Mouse (Mus musculus): ENCODE data around the gene Dstyk. TPM values are rescaled to one million over a fixed set of nuclear protein-coding genes. Genes with fewer than 3 reads are reported as not detected.

The Dstyk gene
- 9.1 TPM for polyA plus RNA-seq (2017; shearing (Covaris generic))

GRCm38 (mm10) chr1:132417319-132418251, at the start of gene Dstyk:
Gene Dstyk (plus strand): TSS chr1:132417555.

GRCm38 (mm10) chr1:132390691-132391579, 26.4 kb upstream of the Dstyk start, which contains the start of gene Tmcc2:
Gene Tmcc2 (minus strand): TSS chr1:132391281.

GRCm38 (mm10) chr1:132476928-132477691, 59.8 kb downstream of the Dstyk start, which contains the start of gene Rbbp5:
Gene Rbbp5 (plus strand): TSS chr1:132477365.

GRCm38 (mm10) chr1:132506058-132506457, 88.7 kb downstream of the Dstyk start, which contains the start of gene Tmem81:
Gene Tmem81 (plus strand): TSS chr1:132506230.

Other genes with a start within 250 kb of the Dstyk start
- gene Lemd1, start 226.1 kb upstream of the Dstyk start, polyA plus RNA-seq (2017; shearing (Covaris generic)) = not detected
- not detected for gene AC124108.1, start 226.1 kb upstream of the Dstyk start, polyA plus RNA-seq (2017; shearing (Covaris generic))
- gene Gm10188, start 187.8 kb upstream of the Dstyk start, polyA plus RNA-seq (2017; shearing (Covaris generic)) = not detected
- 0.07 TPM for gene Klhdc8a, start 118.9 kb upstream of the Dstyk start, polyA plus RNA-seq (2017; shearing (Covaris generic))
- 11.6 TPM for gene Nuak2, start 101.4 kb upstream of the Dstyk start, polyA plus RNA-seq (2017; shearing (Covaris generic))
- 0.26 TPM for gene Tmcc2, start 26.3 kb upstream of the Dstyk start, polyA plus RNA-seq (2017; shearing (Covaris generic))
- 54.7 TPM for gene Rbbp5, start 59.8 kb downstream of the Dstyk start, polyA plus RNA-seq (2017; shearing (Covaris generic))
- 6.4 TPM for gene Tmem81, start 88.7 kb downstream of the Dstyk start, polyA plus RNA-seq (2017; shearing (Covaris generic))
- not detected for gene Cntn2, start 125.7 kb downstream of the Dstyk start, polyA plus RNA-seq (2017; shearing (Covaris generic))

All from naive thymus-derived CD4-positive, alpha-beta T cell, adult 5 months (primary cell).